Mouse (Mus musculus) embryonic stem cell, embryonic (primary cell): ENCODE data around the gene Raver2.
"Not testable (repeated sequence)": the region's sequence is repeated elsewhere in the genome, so short reads cannot be mapped to it uniquely, and the experiment has no call there.

ENCODE experiments used
- CTCF ChIA-PET, 4 experiments: fragments of 300-600 bp in 2 of 4; fragments of 350-600 bp in 2 of 4; sonication (Branson Sonifier 250); formaldehyde crosslinking; loops; one replicate each; lab custom pipeline; 2022; ENCODE audit warnings: inconsistent platforms in 2 of 4; lab: Charles Lee
- POLR2A ChIA-PET, 4 experiments: fragments of 300-600 bp in 2 of 4; fragments of 350-600 bp in 2 of 4; sonication (Branson Sonifier 250); formaldehyde crosslinking; loops; one replicate each; lab custom pipeline; 2022; ENCODE audit warnings: antibody characterized with exemption in 4 of 4, inconsistent platforms in 1 of 4; lab: Charles Lee

Gene Raver2

GRCm38 (mm10) chr4:101084863-101085262, 16.1 kb downstream of the Raver2 start:
- ChIA-PET POLR2A (interaction anchor here in 1 of 4 experiments (0.6 to 0.8 kb wide), 2 partner anchors 12 to 724 kb away, joined by 3 to 4 read pairs; no protein-coding TSS in a partner anchor), CTCF (no interaction called here)

GRCm38 (mm10) chr4:101086040-101086439, 17.3 kb downstream of the Raver2 start:
- CTCF ChIA-PET = no interaction called here
- POLR2A ChIA-PET = no interaction called here

GRCm38 (mm10) chr4:101087721-101088120, 18.9 kb downstream of the Raver2 start:
- CTCF ChIA-PET = no interaction called here
- POLR2A ChIA-PET = no interaction called here

- CTCF ChIA-PET = interaction anchor here in 1 of 4 experiments (0.6 kb wide), 1 partner anchor 368 kb away, joined by 3 read pairs; no protein-coding TSS in a partner anchor
Measured at GRCm38 (mm10) chr4:101090630-101091029, 21.8 kb downstream of the Raver2 start.

GRCm38 (mm10) chr4:101093292-101093691, 24.5 kb downstream of the Raver2 start:
- ChIA-PET CTCF (interaction anchor here in 1 of 4 experiments (0.6 to 0.7 kb wide), 2 partner anchors 18 to 497 kb away, joined by 3 to 7 read pairs; no protein-coding TSS in a partner anchor), POLR2A (interaction anchor here in 2 of 4 experiments (0.6 to 1.0 kb wide), 4 partner anchors 28 to 527 kb away, joined by 3 to 5 read pairs (median 3); no protein-coding TSS in a partner anchor)

More at GRCm38 (mm10) chr4:101090630-101091029, 21.8 kb downstream of the Raver2 start:
- POLR2A ChIA-PET = not testable (repeated sequence)

- CTCF ChIA-PET = no interaction called here
- POLR2A ChIA-PET = no interaction called here
Measured at GRCm38 (mm10) chr4:101107122-101107521, 38.3 kb downstream of the Raver2 start.

GRCm38 (mm10) chr4:101121002-101121401, 52.2 kb downstream of the Raver2 start:
- POLR2A ChIA-PET = interaction anchor here in 1 of 4 experiments (0.7 kb wide), 1 partner anchor 25 kb away, joined by 3 read pairs; no protein-coding TSS in a partner anchor

GRCm38 (mm10) chr4:101135013-101135412, 66.2 kb downstream of the Raver2 start:
- ChIA-PET POLR2A (interaction anchor here in 1 of 4 experiments (0.6 kb wide), 1 partner anchor 57 kb away, joined by 3 read pairs; no protein-coding TSS in a partner anchor), CTCF (no interaction called here)

More at GRCm38 (mm10) chr4:101121002-101121401, 52.2 kb downstream of the Raver2 start:
- CTCF ChIA-PET = no interaction called here

GRCm38 (mm10) chr4:101135909-101136308, 67.1 kb downstream of the Raver2 start:
- ChIA-PET POLR2A (no interaction called here), CTCF (interaction anchor here in 1 of 4 experiments (1.3 kb wide), 1 partner anchor 12 kb away, joined by 3 read pairs; no protein-coding TSS in a partner anchor)

GRCm38 (mm10) chr4:101137975-101138374, 69.2 kb downstream of the Raver2 start:
- CTCF ChIA-PET = interaction anchor here in 1 of 4 experiments (2.1 kb wide), 1 partner anchor 10 kb away, joined by 7 read pairs; no protein-coding TSS in a partner anchor
- POLR2A ChIA-PET = interaction anchor here in 1 of 4 experiments (0.7 kb wide), 1 partner anchor 233 kb away, joined by 3 read pairs; no protein-coding TSS in a partner anchor

GRCm38 (mm10) chr4:101141768-101142167, 73.0 kb downstream of the Raver2 start:
- POLR2A ChIA-PET = no interaction called here
- CTCF ChIA-PET = no interaction called here

GRCm38 (mm10) chr4:101143901-101144300, 75.1 kb downstream of the Raver2 start:
- POLR2A ChIA-PET = interaction anchor here in 2 of 4 experiments (0.6 kb wide), 2 partner anchors 76 to 365 kb away, joined by 3 to 4 read pairs; no protein-coding TSS in a partner anchor
- CTCF ChIA-PET = no interaction called here

- POLR2A ChIA-PET = no interaction called here
- CTCF ChIA-PET = interaction anchor here in 1 of 4 experiments (1.9 kb wide), 1 partner anchor 415 kb away, joined by 4 read pairs; no protein-coding TSS in a partner anchor
Measured at GRCm38 (mm10) chr4:101144361-101144760, 75.6 kb downstream of the Raver2 start.

- POLR2A ChIA-PET = interaction anchor here in 1 of 4 experiments (0.8 to 1.2 kb wide), 3 partner anchors 8 to 331 kb away, joined by 3 to 4 read pairs (median 3); no protein-coding TSS in a partner anchor
- CTCF ChIA-PET = interaction anchor here in 2 of 4 experiments (0.8 to 1.9 kb wide), 5 partner anchors 8 to 557 kb away, joined by 3 to 6 read pairs (median 4); no protein-coding TSS in a partner anchor
Measured at GRCm38 (mm10) chr4:101144790-101145189, 76.0 kb downstream of the Raver2 start.

- CTCF ChIA-PET = interaction anchor here in 2 of 4 experiments (0.9 to 2.8 kb wide), 10 partner anchors 9 to 558 kb away, joined by 3 to 10 read pairs (median 4); no protein-coding TSS in a partner anchor
- POLR2A ChIA-PET = interaction anchor here in 1 of 4 experiments (0.7 to 1.2 kb wide), 2 partner anchors 9 to 25 kb away, joined by 3 read pairs; no protein-coding TSS in a partner anchor
Measured at GRCm38 (mm10) chr4:101146047-101146745, 77.4 kb downstream of the Raver2 start.

- CTCF ChIA-PET = interaction anchor here (0.6 to 2.8 kb wide), 27 partner anchors 9 to 1176 kb away, joined by 3 to 10 read pairs (median 3); no protein-coding TSS in a partner anchor
Measured at GRCm38 (mm10) chr4:101146891-101147655, 78.3 kb downstream of the Raver2 start.

GRCm38 (mm10) chr4:101155541-101155940, 86.8 kb downstream of the Raver2 start:
- ChIA-PET CTCF (interaction anchor here in 1 of 4 experiments (1.0 to 1.5 kb wide), 3 partner anchors 8 to 12 kb away, joined by 3 to 7 read pairs (median 3); no protein-coding TSS in a partner anchor), POLR2A (interaction anchor here in 2 of 4 experiments (0.9 to 1.2 kb wide), 2 partner anchors 109 to 177 kb away, joined by 3 to 7 read pairs; partner anchors contain the start of gene Jak1 (in 1 of the 2))

More at GRCm38 (mm10) chr4:101146891-101147655, 78.3 kb downstream of the Raver2 start:
- POLR2A ChIA-PET = interaction anchor here in 1 of 4 experiments (0.7 kb wide), 1 partner anchor 118 kb away, joined by 3 read pairs; the partner anchor contains the start of gene Jak1

GRCm38 (mm10) chr4:101157476-101157875, 88.7 kb downstream of the Raver2 start:
- CTCF ChIA-PET = interaction anchor here in 2 of 4 experiments (0.7 to 1.3 kb wide), 4 partner anchors 10 to 11 kb away, joined by 3 read pairs; no protein-coding TSS in a partner anchor
- POLR2A ChIA-PET = interaction anchor here in 1 of 4 experiments (1.2 kb wide), 1 partner anchor 12 kb away, joined by 4 read pairs; no protein-coding TSS in a partner anchor
